Mouse (Mus musculus): Measurements from ENCODE around the gene Serpind1.

GRCm38 (mm10) chr16:17283151-17283550, 48.0 kb upstream of the Serpind1 start:
- no peak for TF ChIP-seq CTCF (IDR thresholded peaks at IDR 0.05; ENCODE audit: control insufficient read depth, insufficient read depth, insufficient read length)
- no peak for TF ChIP-seq CEBPB (IDR thresholded peaks at IDR 0.05; ENCODE audit: low read depth)
- TF ChIP-seq FOSL1 (IDR thresholded peaks at IDR 0.05; ENCODE audit: insufficient read depth, low read length, poor library complexity, severe bottlenecking) = no peak
- no peak for TF ChIP-seq MAX (IDR thresholded peaks at IDR 0.05)
- TF ChIP-seq USF1 (IDR thresholded peaks at IDR 0.05; ENCODE audit: low read depth) = no peak
